Mouse (Mus musculus) liver, embryonic 12.5 days (tissue): ENCODE data around the gene Gm20661. TPM values are rescaled to one million over a fixed set of nuclear protein-coding genes. Genes with fewer than 3 reads are reported as not detected.
A peak's percentile ranks its signal among the peaks of the same experiment; 100 is the strongest.

Experiments used
- ATAC-seq: fragments of 200-750 bp; cut with Nextera tagmentation; 2 replicates; pipeline ENCODE4 v1.8.0; 2017; ENCODE audit warnings: moderate number of reproducible peaks, mild to moderate bottlenecking, moderate library complexity
- H3K27ac ChIP-seq: fragments of 300-500 bp; sonication (generic); 2 replicates; pipeline ENCODE4 v1.5.1; 2016; ENCODE audit warnings: mild to moderate bottlenecking
- H3K27me3 ChIP-seq: fragments of 300-500 bp; sonication (generic); replicated peaks from 2 replicates; pipeline ENCODE4 v1.6.1; 2016; ENCODE audit warnings: mild to moderate bottlenecking, moderate library complexity
- H3K36me3 ChIP-seq: fragments of 300-500 bp; sonication (generic); 2 replicates; pipeline ENCODE4 v1.6.1; 2016; ENCODE audit warnings: mild to moderate bottlenecking, moderate library complexity
- H3K4me1 ChIP-seq: fragments of 300-500 bp; sonication (generic); 2 replicates; pipeline ENCODE4 v1.6.1; 2016
- H3K4me2 ChIP-seq: fragments of 300-500 bp; sonication (generic); 2 replicates; pipeline ENCODE4 v1.6.1; 2016; ENCODE audit warnings: mild to moderate bottlenecking, moderate library complexity
- H3K4me3 ChIP-seq: fragments of 300-500 bp; sonication (generic); 2 replicates; pipeline ENCODE4 v1.5.1; 2016; ENCODE audit warnings: mild to moderate bottlenecking, moderate library complexity
- H3K9ac ChIP-seq: fragments of 300-500 bp; sonication (generic); 2 replicates; pipeline ENCODE4 v1.6.1; 2016; ENCODE audit warnings: mild to moderate bottlenecking, moderate library complexity
- H3K9me3 ChIP-seq: fragments of 300-500 bp; sonication (generic); replicated peaks from 2 replicates; pipeline ENCODE4 v1.6.1; 2016; ENCODE audit warnings: mild to moderate bottlenecking, moderate library complexity
- WGBS: fragments of 180-500 bp; shearing (Covaris S2); methylation state at CpG from one replicate; pipeline ENCODE4 v1.1.7; 2016; ENCODE audit not compliant: insufficient replicate concordance; 5-methylcytosine and 5-hydroxymethylcytosine counted together
- polyA plus RNA-seq: library from polyadenylated mRNA; unstranded; fragments of >200 nt; fragmentation: Nextera tagmentation; extraction: Ambion mirVana; gene quantifications from 2 replicates; pipeline ENCODE4 v1.2.1, GENCODE M21; 2016

Gene Gm20661
- polyA plus RNA-seq, 1 experiment from 2014 or later: 1.4 TPM

DNA sequence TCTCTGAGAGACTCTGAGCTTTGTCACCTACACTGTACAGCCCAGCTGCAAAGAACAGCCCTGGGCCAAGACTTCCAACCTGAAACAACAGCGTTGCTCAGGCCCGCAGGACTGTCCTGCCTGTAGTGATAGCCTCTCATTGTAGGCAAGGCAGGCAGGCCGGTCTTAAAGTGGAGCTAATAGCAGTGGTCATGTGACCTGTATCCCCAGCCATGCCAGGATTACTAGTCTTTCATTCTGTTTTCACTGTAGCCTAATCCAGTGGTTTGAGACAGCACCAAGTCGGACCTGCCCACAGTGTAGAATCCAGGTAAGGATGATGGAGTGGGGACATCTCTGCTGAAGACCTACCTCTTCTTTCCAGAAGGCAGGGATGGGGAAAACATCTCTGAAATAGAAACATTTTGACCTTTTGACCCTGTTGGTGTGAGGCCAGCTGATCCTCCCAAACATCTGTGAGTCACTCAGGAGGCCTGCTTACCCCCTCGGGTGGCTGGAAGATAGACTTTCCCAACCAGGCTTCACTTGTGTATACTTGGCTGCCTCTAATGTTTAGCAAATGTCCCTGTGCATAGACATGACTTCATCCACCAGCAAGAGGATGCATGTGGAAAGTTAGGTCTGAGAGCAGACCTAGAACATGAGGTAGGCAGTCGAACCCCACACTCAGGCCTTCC, 27.1 kb upstream of the Gm20661 start:
- H3K4me3 ChIP-seq: no peak overlapping the region
- peaks cover 68% of the 10 kb centered on the region for H3K36me3 ChIP-seq
- H3K9ac ChIP-seq: no peak overlapping the region
- peaks cover 20% of the 10 kb centered on the region for H3K4me1 ChIP-seq
- ATAC-seq: no peak
- no peak overlapping the region for H3K4me2 ChIP-seq
- no peaks in the 10 kb centered on the region for H3K27me3 ChIP-seq
- no peaks in the 10 kb centered on the region for H3K9me3 ChIP-seq
- no peak overlapping the region for H3K27ac ChIP-seq
- WGBS: 82% methylated on average over 6 of the region's 6 CpGs

GRCm38 (mm10) chr9:107957141-107957540, 25.7 kb upstream of the Gm20661 start:
- H3K27me3 ChIP-seq: no peaks in the 10 kb centered on the region
- peaks cover 10% of the 10 kb centered on the region for H3K4me1 ChIP-seq
- no peak overlapping the region for H3K9ac ChIP-seq
- 62% methylated on average over 6 of the region's 6 CpGs for WGBS
- ATAC-seq: no peak
- H3K4me2 ChIP-seq: no peak overlapping the region
- no peak overlapping the region for H3K27ac ChIP-seq
- no peak overlapping the region for H3K4me3 ChIP-seq
- H3K9me3 ChIP-seq: no peaks in the 10 kb centered on the region
- peaks cover 82% of the 10 kb centered on the region for H3K36me3 ChIP-seq

DNA sequence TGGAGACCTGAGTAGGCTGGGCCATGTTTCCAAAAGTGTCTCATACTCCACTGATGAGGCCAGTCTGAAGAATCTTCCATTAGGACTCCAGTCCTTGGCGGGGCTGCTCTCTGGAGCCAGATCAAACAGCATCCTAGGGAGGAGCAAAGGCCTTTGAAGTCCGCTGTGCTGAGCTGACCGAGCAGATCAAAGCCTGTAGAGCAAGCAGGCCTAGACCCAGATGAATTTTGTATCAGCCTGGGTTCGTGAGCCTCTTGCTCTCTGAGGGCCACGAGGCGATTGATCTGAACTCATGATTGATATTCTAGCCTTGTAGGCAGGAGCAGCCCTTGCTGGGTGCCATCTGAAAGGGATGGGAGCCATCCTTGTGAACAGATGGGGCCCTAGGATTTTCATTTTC, 23.0 kb upstream of the Gm20661 start:
- no peak overlapping the region for H3K4me2 ChIP-seq
- 72% methylated on average over 6 of the region's 6 CpGs for WGBS
- ATAC-seq: no peak
- H3K4me1 ChIP-seq: peaks cover 12% of the 10 kb centered on the region
- H3K4me3 ChIP-seq: no peak overlapping the region
- H3K9me3 ChIP-seq: no peaks in the 10 kb centered on the region
- H3K27me3 ChIP-seq: no peaks in the 10 kb centered on the region
- peaks cover 93% of the 10 kb centered on the region for H3K36me3 ChIP-seq
- no peak overlapping the region for H3K27ac ChIP-seq
- H3K9ac ChIP-seq: no peak overlapping the region

DNA sequence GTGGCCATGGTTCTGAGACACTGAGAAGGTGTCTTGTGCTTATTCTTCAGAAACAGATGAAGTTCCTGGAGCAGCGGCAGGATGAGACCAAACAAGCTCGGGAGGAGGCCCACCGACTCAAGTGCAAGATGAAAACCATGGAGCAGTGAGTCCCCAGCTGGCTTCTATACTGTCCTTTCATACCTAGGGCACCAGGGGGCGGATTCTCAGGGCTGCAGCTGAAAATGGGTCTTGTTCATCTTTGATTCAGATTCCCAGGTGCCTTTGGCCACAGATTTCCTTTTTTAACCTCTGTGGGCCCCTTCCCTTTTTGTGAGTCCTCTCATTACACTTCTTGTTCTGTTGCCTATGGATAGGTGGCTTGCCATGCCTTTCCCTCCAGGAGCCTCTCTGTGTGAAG, 21.9 kb upstream of the Gm20661 start:
- Histone ChIP-seq H3K4me2 (no peak overlapping the region), H3K4me3 (no peak overlapping the region), H3K36me3 (peaks cover 97% of the 10 kb centered on the region), H3K9me3 (no peaks in the 10 kb centered on the region), H3K27ac (no peak overlapping the region), H3K4me1 (peaks cover 15% of the 10 kb centered on the region), H3K9ac (no peak overlapping the region), H3K27me3 (no peaks in the 10 kb centered on the region)
- no peak for ATAC-seq
- WGBS: 63% methylated on average over 4 of the region's 4 CpGs

DNA sequence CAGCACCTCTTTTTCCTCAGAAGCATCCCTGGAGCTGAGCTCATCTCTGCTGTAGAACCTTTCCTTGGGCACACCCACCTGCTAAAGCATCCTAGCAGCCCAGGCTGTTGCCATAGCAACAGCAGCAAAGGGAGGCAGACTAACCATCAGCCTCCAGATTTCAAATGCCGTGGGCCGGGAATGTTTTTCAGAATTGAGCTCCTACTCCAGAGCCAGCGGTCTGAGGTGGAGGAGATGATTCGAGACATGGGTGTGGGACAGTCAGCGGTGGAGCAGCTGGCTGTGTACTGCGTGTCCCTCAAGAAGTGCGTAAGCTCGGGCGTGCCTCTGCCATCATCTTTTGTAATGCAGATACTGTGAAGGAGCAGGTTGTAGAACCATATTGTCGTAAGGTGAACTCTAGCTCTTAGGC, 21.5 kb upstream of the Gm20661 start:
- peaks cover 96% of the 10 kb centered on the region for H3K36me3 ChIP-seq
- H3K9me3 ChIP-seq: no peaks in the 10 kb centered on the region
- WGBS: 88% methylated on average over 10 of the region's 10 CpGs

DNA sequence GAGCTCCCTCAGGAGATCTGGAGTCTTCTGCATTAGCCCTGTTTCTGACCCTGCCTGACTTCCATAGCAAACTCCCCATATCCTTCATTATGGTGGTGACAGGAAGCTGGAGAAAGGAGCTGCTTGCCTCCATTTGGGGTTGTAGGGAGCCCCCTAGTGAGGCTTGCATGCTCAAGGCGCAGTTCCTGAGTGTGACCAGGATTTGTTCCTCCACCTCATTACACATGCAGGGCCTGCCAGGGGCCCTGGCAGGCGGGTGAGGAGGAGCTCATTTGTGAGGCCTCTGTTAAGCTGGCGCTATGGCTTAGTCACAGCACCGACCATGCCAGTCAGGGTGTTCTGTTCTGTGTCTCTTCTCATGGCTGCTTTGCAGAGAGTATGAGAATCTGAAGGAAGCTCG, 21.0 kb upstream of the Gm20661 start:
- H3K4me2 ChIP-seq: no peak overlapping the region
- 67% methylated on average over 5 of the region's 5 CpGs for WGBS
- peaks cover 24% of the 10 kb centered on the region for H3K4me1 ChIP-seq
- no peak for ATAC-seq
- no peaks in the 10 kb centered on the region for H3K27me3 ChIP-seq
- H3K4me3 ChIP-seq: no peak overlapping the region
- no peaks in the 10 kb centered on the region for H3K9me3 ChIP-seq
- H3K27ac ChIP-seq: 0 out of 2 replicates have a peak overlapping the region, but pooled peaks have one; percentile 23
- H3K36me3 ChIP-seq: peaks cover 96% of the 10 kb centered on the region
- H3K9ac ChIP-seq: no peak overlapping the region

More for the DNA sequence above, 21.5 kb upstream of the Gm20661 start:
- ATAC-seq: no peak
- Histone ChIP-seq H3K27me3 (no peaks in the 10 kb centered on the region), H3K4me3 (no peak overlapping the region), H3K27ac (no peak overlapping the region), H3K9ac (no peak overlapping the region), H3K4me2 (no peak overlapping the region), H3K4me1 (peaks cover 19% of the 10 kb centered on the region)

GRCm38 (mm10) chr9:107962916-107963315, 19.9 kb upstream of the Gm20661 start:
- 90% methylated on average over 9 of the region's 9 CpGs for WGBS

DNA sequence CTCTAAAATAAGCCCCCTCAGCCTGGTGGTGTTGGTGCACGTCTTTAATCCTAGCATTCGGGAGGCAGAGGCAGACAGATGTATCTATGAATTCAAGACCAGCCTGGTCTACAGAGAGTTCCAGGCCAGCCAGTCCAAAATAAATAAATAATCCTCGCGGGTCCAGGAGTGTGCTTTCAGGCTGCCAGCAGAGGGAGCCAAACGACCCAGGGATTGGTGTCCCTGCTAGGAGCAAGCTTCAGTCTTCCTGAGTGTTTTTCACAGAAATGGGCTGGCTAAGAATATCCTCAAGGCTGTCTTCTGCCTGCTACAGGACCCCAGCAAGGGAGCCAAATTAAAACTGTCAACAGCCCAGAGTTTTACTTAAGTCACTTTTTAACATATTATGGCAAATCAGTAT, 19.2 kb upstream of the Gm20661 start:
- Histone ChIP-seq H3K27ac (peak overlapping the region; percentile 66), H3K9me3 (no peaks in the 10 kb centered on the region), H3K4me2 (no peak overlapping the region), H3K27me3 (no peaks in the 10 kb centered on the region), H3K9ac (peak overlapping the region; percentile 3; the same call in 1 of the 2 replicates), H3K36me3 (peaks cover 94% of the 10 kb centered on the region), H3K4me1 (peaks cover 26% of the 10 kb centered on the region), H3K4me3 (no peak overlapping the region)
- WGBS: 12% methylated on average over 5 of the region's 5 CpGs
- peak; percentile 62 for ATAC-seq

More at GRCm38 (mm10) chr9:107962916-107963315, 19.9 kb upstream of the Gm20661 start:
- H3K9ac ChIP-seq: no peak overlapping the region
- no peak for ATAC-seq
- peak overlapping the region; percentile 54; the same call in 1 of the 2 replicates for H3K27ac ChIP-seq
- no peak overlapping the region for H3K4me2 ChIP-seq
- H3K36me3 ChIP-seq: peaks cover 94% of the 10 kb centered on the region
- H3K9me3 ChIP-seq: no peaks in the 10 kb centered on the region
- no peaks in the 10 kb centered on the region for H3K27me3 ChIP-seq
- peaks cover 26% of the 10 kb centered on the region for H3K4me1 ChIP-seq
- no peak overlapping the region for H3K4me3 ChIP-seq

DNA sequence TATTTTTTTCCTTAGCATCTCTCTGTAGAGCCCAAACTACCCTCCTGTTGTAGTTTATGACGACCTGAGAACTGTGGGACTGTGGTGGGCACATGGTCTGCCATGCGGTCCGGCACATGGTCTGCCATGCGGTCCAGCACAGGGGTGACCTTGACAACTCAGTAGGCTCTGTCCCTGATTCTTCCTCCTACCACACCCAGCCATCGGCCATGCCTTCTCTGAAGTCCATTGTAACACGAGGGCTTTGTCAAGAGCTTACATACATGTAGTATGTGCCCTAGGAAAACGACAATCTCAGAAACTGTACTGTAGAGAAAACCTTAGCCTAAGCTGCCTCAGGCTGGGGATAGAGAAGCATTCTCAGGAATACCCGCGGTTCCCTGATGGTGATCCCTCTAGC, 18.2 kb upstream of the Gm20661 start:
- 0 out of 2 replicates have a peak overlapping the region, but pooled peaks have one; percentile 3 for H3K9ac ChIP-seq
- peaks cover 28% of the 10 kb centered on the region for H3K4me1 ChIP-seq
- WGBS: 88% methylated on average over 9 of the region's 9 CpGs
- H3K9me3 ChIP-seq: no peaks in the 10 kb centered on the region
- peak overlapping the region; percentile 66; the same call in 1 of the 2 replicates for H3K27ac ChIP-seq
- peaks cover 94% of the 10 kb centered on the region for H3K36me3 ChIP-seq
- no peak for ATAC-seq
- H3K27me3 ChIP-seq: no peaks in the 10 kb centered on the region
- H3K4me2 ChIP-seq: no peak overlapping the region
- H3K4me3 ChIP-seq: no peak overlapping the region

DNA sequence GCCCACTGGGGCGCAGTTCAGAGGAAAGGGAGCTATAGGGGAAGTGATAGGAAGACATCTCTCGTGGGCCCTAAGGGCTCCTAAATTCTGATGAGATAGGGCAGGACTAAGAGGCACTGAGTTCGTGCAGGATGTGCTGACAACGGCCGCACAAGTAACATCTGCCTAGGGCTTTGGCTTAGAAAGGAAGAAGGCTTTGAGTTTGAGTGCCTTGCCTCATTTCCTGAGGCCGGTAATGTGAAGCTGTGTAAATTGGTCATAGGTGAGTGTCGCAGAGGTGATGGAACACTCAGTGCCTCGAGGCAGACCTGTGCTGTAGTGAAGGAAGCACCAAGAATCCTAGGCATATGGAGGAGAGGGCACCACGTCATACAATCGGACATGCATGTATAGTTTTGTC, 16.2 kb upstream of the Gm20661 start:
- Histone ChIP-seq H3K4me1 (peaks cover 48% of the 10 kb centered on the region), H3K4me2 (no peak overlapping the region), H3K4me3 (no peak overlapping the region), H3K9ac (peak overlapping the region; percentile 20; the same call in 1 of the 2 replicates), H3K27ac (peak overlapping the region; percentile 17; the same call in 1 of the 2 replicates), H3K27me3 (no peaks in the 10 kb centered on the region), H3K36me3 (peaks cover 90% of the 10 kb centered on the region), H3K9me3 (no peaks in the 10 kb centered on the region)
- ATAC-seq: no peak
- 58% methylated on average over 10 of the region's 10 CpGs for WGBS

DNA sequence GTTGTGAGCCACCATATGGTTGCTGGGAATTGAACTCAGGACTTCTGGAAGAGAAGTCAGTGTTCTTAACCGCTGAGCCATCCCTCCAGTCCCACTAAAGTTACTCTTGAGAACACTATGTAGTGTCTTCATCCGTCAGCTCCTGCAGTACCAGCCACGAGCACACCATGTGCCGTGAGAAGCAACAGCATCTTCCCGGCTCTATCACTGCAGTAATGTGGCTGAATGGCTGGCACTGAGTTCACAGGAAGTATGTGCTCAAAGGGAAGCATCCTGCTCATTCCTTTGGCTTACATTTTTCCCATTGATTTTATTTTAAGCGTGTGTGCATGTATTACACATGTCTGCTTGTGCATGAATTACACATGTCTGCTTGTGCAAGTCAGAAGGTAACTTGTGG, 15.4 kb upstream of the Gm20661 start:
- Histone ChIP-seq H3K9ac (no peak overlapping the region), H3K4me1 (peaks cover 56% of the 10 kb centered on the region), H3K27ac (no peak overlapping the region; the same call in 1 of the 2 replicates), H3K36me3 (peaks cover 83% of the 10 kb centered on the region), H3K9me3 (no peaks in the 10 kb centered on the region), H3K4me3 (no peak overlapping the region), H3K4me2 (no peak overlapping the region), H3K27me3 (no peaks in the 10 kb centered on the region)
- no peak for ATAC-seq
- WGBS: 80% methylated on average over 6 of the region's 6 CpGs

DNA sequence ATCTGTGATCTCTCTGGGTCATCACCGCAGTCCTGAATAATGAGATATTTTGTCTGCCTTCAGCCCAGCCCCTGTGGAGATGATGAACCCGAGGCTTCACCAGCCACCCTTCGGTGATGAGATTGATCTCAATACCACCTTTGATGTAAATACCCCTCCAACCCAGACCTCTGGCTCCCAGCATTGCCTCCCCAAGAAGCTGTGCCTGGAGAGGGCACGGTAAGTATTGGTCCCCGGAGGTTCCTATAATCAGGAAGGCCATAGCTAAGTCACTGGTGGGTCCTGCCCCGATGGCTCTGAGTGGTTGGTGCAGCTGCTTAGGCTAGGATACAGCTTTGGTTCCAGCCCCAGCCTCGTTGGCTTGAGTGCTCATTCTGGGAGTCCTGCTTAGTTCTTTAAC, 14.3 kb upstream of the Gm20661 start:
- 84% methylated on average over 7 of the region's 7 CpGs for WGBS
- H3K9me3 ChIP-seq: no peaks in the 10 kb centered on the region
- H3K27ac ChIP-seq: no peak overlapping the region
- ATAC-seq: no peak
- no peak overlapping the region for H3K4me2 ChIP-seq
- no peak overlapping the region for H3K9ac ChIP-seq
- H3K4me1 ChIP-seq: peaks cover 67% of the 10 kb centered on the region
- H3K27me3 ChIP-seq: no peaks in the 10 kb centered on the region
- H3K36me3 ChIP-seq: peaks cover 72% of the 10 kb centered on the region
- no peak overlapping the region for H3K4me3 ChIP-seq
